Mouse (Mus musculus): ENCODE data around the gene Ccdc113.

Ccdc113 gene

DNA sequence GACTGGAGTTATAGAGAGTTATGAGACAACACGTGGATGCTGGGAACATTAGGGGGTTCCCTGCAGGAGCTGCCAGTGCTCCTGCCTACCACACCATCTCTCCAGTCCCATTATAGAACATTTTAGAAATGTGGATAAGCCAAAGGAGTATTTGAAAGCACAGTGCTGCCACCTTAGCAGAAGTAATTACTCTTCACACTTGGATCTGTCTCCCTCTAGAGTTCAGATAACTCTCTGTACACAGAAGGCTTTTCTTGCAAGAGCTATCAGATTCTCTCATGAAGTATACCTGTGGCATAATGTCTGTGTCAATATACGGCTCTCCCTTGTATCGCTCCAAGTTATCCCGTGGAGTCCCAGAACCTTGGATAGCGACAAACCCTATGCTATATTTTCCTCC, 5.6 kb downstream of the Ccdc113 start:
- DNase-seq (ENCODE audit: low read depth, low spot score): peak; percentile 27

- no peak for DNase-seq (ENCODE audit: low read depth, low spot score)
Measured at GRCm38 (mm10) chr8:95542191-95542590, 8.3 kb downstream of the Ccdc113 start.

DNA sequence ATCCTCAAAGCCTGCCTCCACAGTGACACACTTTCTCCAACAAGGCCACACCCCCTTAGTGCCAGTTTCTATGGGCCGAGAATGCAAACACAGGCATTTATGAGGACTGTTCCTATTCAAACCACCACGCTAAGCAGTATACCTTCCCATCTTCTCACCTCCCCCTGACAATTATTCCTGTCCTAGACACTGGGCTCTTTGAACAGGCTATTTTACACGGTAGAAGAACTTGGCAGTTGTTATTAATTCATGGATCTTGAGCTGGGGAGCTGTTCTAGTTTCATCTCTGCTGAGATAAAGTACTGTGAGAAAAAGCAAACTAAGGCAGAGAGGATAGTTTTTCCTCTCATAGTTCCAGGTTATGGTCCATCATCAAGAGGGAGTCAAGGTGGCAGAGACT, 9.2 kb downstream of the Ccdc113 start:
- no peak for DNase-seq (ENCODE audit: low read depth, low spot score)

GRCm38 (mm10) chr8:95545815-95546214, 11.9 kb downstream of the Ccdc113 start:
- DNase-seq (ENCODE audit: low read depth, low spot score): no peak

DNA sequence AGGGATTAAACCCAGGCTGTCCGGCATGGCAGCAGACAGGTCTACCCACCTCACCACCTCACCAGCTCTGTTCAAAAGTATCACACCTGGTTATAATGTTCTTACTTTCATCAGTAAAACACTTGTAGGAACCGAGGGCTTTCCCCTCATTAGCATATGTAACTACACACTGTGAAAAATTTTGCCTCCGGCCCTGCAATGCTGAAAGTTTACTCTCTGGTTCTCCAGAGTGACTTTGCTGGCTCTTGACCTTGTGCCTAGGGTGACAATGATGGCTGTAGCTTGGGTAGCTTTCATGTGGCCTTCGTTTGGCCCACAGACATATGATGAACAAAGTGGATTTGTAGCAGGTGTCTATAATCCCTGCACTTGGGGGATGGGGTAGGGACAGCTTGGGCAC, 13.1 kb downstream of the Ccdc113 start:
- DNase-seq (ENCODE audit: low read depth, low spot score): no peak

GRCm38 (mm10) chr8:95547931-95548330, 14.0 kb downstream of the Ccdc113 start:
- no peak for DNase-seq (ENCODE audit: low read depth, low spot score)

- no peak for DNase-seq (ENCODE audit: low read depth, low spot score)
Measured at GRCm38 (mm10) chr8:95549871-95550829, 16.3 kb downstream of the Ccdc113 start.

DNA sequence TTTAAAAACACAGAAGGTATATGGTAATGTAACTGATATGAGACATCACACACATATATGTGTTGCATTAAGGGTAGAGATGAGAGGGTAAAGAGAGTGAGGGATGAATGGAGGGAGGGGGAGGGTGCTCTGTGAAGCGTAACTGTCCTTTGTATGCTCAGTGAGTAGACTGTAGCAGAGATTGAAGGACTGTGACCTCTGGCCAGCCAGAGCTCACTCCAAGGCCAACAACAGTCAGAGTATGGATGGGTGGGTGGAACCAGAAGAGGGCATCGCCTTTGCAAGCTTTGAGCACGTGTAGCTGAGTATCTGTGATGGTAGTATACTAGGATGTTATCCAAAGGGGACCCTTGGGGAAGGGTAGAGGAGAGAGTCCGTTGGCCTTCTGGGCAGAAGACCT, 17.7 kb downstream of the Ccdc113 start:
- no peak for DNase-seq (ENCODE audit: low read depth, low spot score)

GRCm38 (mm10) chr8:95555963-95556362, 22.1 kb downstream of the Ccdc113 start:
- no peak for DNase-seq (ENCODE audit: low read depth, low spot score)

DNA sequence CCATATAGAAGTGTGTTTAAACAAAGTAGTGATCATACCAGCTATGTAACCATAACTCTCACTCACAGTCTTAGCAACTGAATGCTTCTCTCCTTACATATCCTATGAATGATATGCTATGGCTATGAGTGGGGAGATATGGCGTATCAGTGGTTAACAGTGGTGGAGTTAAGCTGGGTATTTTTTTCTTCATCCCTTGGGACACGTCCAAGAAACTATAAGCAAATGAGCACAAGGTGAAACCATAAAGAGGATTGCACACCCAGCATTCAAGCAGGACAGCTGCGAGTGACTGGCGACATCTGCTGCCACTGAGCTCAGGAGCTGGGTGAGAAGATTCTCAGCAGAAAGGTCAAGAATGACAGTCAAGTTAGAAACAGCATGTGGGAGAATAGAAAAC, 32.3 kb downstream of the Ccdc113 start:
- no peak for DNase-seq (ENCODE audit: low read depth, low spot score)

DNA sequence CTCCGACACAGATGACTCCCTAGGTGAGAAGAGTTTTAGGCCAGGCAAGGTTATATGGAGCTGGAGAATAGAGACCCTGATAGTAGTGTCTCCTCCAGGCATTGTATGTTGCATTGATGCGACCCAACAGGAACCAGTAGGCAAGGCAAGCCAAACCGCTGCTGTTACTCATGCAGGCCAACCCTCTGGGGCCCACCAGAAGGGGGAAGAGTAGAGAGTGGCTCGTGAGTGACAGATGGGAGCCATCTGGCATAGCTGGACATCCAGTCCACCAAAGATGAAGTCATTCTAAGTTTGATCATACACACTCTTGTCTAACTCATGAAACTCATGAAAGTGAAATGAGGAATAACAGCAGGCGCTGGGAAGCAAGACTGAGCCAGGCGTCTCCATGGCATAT, 32.9 kb downstream of the Ccdc113 start:
- peak; percentile 22 for DNase-seq (ENCODE audit: low read depth, low spot score)

DNA sequence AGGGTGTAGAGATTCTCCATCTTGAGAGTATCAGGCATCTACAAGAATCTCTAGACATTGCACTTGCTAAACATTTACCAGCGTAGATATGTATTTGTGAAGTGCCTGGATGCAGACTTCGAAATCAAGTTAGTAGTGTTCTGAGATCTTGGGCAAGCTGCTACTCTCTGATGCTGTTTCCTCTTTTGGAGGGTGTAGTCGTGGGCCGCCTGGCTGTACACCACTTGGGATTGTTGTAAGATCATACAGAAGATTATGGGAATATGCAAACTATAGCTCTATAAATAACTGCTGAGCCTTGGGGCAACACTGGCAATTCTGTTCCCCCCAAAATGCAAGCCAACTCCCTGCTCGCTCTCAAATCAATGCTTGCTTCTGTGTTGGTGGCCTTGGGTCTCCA, 39.3 kb downstream of the Ccdc113 start:
- DNase-seq (ENCODE audit: low read depth, low spot score): no peak

- DNase-seq (ENCODE audit: low read depth, low spot score): no peak
Measured at GRCm38 (mm10) chr8:95576240-95576639, 42.4 kb downstream of the Ccdc113 start, which contains the start of gene Prss54. Gene Prss54 (minus strand): TSS chr8:95576340.

- DNase-seq (ENCODE audit: low read depth, low spot score): no peak
Measured at GRCm38 (mm10) chr8:95587339-95587738, 53.5 kb downstream of the Ccdc113 start.

GRCm38 (mm10) chr8:95589282-95589681, 55.4 kb downstream of the Ccdc113 start:
- DNase-seq (ENCODE audit: low read depth, low spot score): no peak

- DNase-seq (ENCODE audit: low read depth, low spot score): no peak
Measured at GRCm38 (mm10) chr8:95590539-95590938, 56.7 kb downstream of the Ccdc113 start.

DNA sequence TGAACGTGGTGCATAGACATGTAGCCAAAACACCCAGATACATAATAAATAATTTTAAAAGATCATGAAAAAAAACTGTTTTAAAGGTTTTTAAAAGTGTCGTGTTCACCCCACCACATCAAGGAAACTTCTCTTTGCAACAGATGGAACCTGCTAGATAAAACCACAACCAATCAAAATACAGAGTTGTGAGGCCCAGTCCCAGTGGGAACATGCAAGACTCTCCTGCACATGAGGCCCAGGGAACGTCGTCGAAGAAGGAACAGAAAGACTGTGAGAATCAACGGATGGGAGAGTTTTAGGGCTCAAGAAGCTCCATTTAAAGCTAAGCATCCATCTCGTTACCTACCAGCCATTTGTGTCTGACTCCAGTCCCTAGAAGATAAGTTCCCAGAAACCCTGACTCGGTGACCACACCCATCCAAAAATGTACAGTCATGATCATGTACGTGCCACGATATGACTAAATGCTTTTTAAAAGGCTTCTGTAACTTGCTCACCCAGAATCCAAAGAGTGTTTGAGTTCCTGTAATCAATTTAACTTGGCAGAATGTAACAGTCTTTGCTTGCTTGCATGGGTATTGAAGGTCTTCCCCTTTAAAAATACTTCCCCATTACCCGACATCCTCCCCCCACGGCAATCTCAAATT, 58.4 kb downstream of the Ccdc113 start:
- DNase-seq (ENCODE audit: low read depth, low spot score): no peak

- no peak for DNase-seq (ENCODE audit: low read depth, low spot score)
Measured at GRCm38 (mm10) chr8:95593439-95594393, 59.8 kb downstream of the Ccdc113 start.

- no peak for DNase-seq (ENCODE audit: low read depth, low spot score)
Measured at GRCm38 (mm10) chr8:95595131-95595530, 61.2 kb downstream of the Ccdc113 start.

DNA sequence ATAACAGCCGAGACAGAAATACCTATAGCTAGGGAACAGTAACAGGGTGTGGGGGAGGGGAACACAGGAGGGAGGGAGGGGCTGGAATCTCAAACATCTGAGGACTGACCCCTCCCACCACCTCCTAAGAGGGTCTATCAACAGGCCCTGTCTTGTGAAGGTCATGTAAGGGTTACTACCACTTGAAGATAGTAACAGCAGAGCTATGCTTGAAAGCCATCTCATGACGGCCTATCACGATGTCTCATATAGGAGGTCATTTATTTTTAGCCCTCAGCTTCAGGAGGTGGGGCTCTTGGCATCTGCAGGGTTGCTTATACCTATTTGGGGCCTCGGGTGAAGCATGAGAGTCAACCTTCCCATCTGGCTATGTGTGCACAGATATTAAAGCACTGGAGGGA, 63.0 kb downstream of the Ccdc113 start:
- no peak for DNase-seq (ENCODE audit: low read depth, low spot score)

- peak; percentile 76 for DNase-seq (ENCODE audit: low read depth, low spot score)
Measured at GRCm38 (mm10) chr8:95599861-95600260, 66.0 kb downstream of the Ccdc113 start.

DNA sequence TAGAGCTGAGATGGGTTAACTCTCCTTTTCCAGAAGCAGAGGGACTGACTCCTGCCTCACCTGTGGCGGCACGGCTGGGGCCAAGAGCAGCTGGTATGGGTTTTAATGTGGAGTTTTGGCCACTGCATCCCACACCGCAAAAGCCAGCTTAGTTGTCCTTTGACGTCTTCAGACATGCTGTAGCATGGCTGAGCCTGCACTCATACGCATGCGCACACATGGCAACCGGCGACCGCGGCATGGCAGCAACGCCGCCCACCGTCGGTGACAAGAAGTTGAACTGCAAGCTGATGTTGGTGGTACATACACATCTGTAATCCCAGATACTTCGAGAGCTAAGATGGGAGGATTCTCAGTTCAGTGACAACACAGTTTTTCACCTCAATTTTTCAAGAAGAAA, 67.4 kb downstream of the Ccdc113 start:
- no peak for DNase-seq (ENCODE audit: low read depth, low spot score)

Data from 3T3-L1 (cell line).